Comparison of ENCODE assay signal across 27 mouse cellular contexts in genomic region chr13:103198210-103198940, GRCm38 (mm10).
A peak's percentile ranks its signal among the peaks of the same experiment; 100 is the strongest.
DNase-seq lines count a peak whose midpoint lies in the region; ATAC-seq lines count a peak whose summit lies in the region.
"Had no signal": no experiment of that assay in that cellular context is flagged by ENCODE, and none has a peak within 500 bp of the region (broad histone marks: within the 10 kb centered on the region; RNA-seq: fewer than 3 reads in every experiment).

No protein-coding gene starts in this region.

- H3K27ac ChIP-seq in hindbrain, embryonic 12.5 days = 0 out of 2 replicates have a peak overlapping the region, but pooled peaks have one; percentile 30
- no peak overlapping the region for H3K27ac ChIP-seq in hindbrain, embryonic 16.5 days (ENCODE audit: low read depth, low read length)
- no peak overlapping the region for H3K27ac ChIP-seq in neural tube, embryonic 12.5 days
- no peak overlapping the region for H3K27ac ChIP-seq in midbrain, embryonic 15.5 days
- H3K27ac ChIP-seq: embryonic facial prominence, embryonic 10.5 days; embryonic facial prominence, embryonic 15.5 days; forebrain, embryonic 13.5 days; hindbrain, embryonic 10.5 days; limb, embryonic 10.5 days; limb, embryonic 15.5 days; liver, embryonic 13.5 days had no signal

- no peaks in the 10 kb centered on the region for H3K36me3 ChIP-seq in hindbrain, embryonic 12.5 days
- no peaks in the 10 kb centered on the region for H3K36me3 ChIP-seq in hindbrain, embryonic 16.5 days (ENCODE audit: control insufficient read depth, insufficient read depth, low read length)
- H3K36me3 ChIP-seq in neural tube, embryonic 12.5 days = no peaks in the 10 kb centered on the region
- H3K36me3 ChIP-seq in midbrain, embryonic 15.5 days (replicated peaks) = no peaks in the 10 kb centered on the region
- H3K36me3 ChIP-seq: embryonic facial prominence, embryonic 10.5 days; embryonic facial prominence, embryonic 15.5 days; hindbrain, embryonic 10.5 days; limb, embryonic 10.5 days; limb, embryonic 15.5 days; liver, embryonic 13.5 days had no signal

- no peaks in the 10 kb centered on the region for H3K9me3 ChIP-seq in hindbrain, embryonic 12.5 days (replicated peaks)
- H3K9me3 ChIP-seq in hindbrain, embryonic 16.5 days (ENCODE audit: control insufficient read depth, low read length) = no peaks in the 10 kb centered on the region
- H3K9me3 ChIP-seq in neural tube, embryonic 12.5 days = no peaks in the 10 kb centered on the region
- no peaks in the 10 kb centered on the region for H3K9me3 ChIP-seq in midbrain, embryonic 15.5 days
- H3K9me3 ChIP-seq: embryonic facial prominence, embryonic 10.5 days; embryonic facial prominence, embryonic 15.5 days; forebrain, embryonic 13.5 days; hindbrain, embryonic 10.5 days; limb, embryonic 10.5 days; limb, embryonic 15.5 days; liver, embryonic 13.5 days had no signal

- no peaks in the 10 kb centered on the region for H3K27me3 ChIP-seq in hindbrain, embryonic 12.5 days
- H3K27me3 ChIP-seq in hindbrain, embryonic 16.5 days (replicated peaks; ENCODE audit: control insufficient read depth, insufficient read depth, low read length) = no peaks in the 10 kb centered on the region
- no peaks in the 10 kb centered on the region for H3K27me3 ChIP-seq in neural tube, embryonic 12.5 days (replicated peaks)
- no peaks in the 10 kb centered on the region for H3K27me3 ChIP-seq in midbrain, embryonic 15.5 days (replicated peaks)
- H3K27me3 ChIP-seq: embryonic facial prominence, embryonic 15.5 days; forebrain, embryonic 13.5 days; limb, embryonic 15.5 days; liver, embryonic 13.5 days had no signal

- peak; percentile 69 for ATAC-seq in hindbrain, embryonic 12.5 days (ENCODE audit: low FRiP score)
- ATAC-seq in hindbrain, embryonic 16.5 days = no peak
- ATAC-seq in neural tube, embryonic 12.5 days (ENCODE audit: low FRiP score, low read depth) = 0 out of 2 replicates have a peak, but pooled peaks have one; percentile 50
- peak; percentile 75 for ATAC-seq in midbrain, embryonic 15.5 days (replicated peaks)
- ATAC-seq in megakaryocyte-erythroid progenitor cell, adult 5-6 weeks (replicated peaks; ENCODE audit: low FRiP score, low TSS enrichment, poor library complexity, severe bottlenecking) = no peak
- ATAC-seq: forebrain, embryonic 13.5 days; lung, postnatal 0 days had no signal

- no peak for DNase-seq in neural tube, embryonic 10.5 days (ENCODE audit: extremely low spot score, low spot score)
- DNase-seq: adrenal gland, postnatal 25 days; B cell, adult 2 months; cerebellum, adult 2 months; cerebellum, postnatal 25 days; gastrocnemius, postnatal 25 days; heart, postnatal 14 days; kidney, adult 18-20 months; kidney, postnatal 36 days; liver, embryonic 13.5 days; lung, adult 18-20 months; lung, postnatal 4 days; retina, postnatal 1 day; right cerebral cortex, postnatal 14 days had no signal

- H3K4me3 ChIP-seq in hindbrain, embryonic 12.5 days = no peak overlapping the region
- no peak overlapping the region for H3K4me3 ChIP-seq in hindbrain, embryonic 16.5 days (ENCODE audit: low read length)
- H3K4me3 ChIP-seq in neural tube, embryonic 12.5 days = no peak overlapping the region
- no peak overlapping the region for H3K4me3 ChIP-seq in midbrain, embryonic 15.5 days
- H3K4me3 ChIP-seq: embryonic facial prominence, embryonic 10.5 days; embryonic facial prominence, embryonic 15.5 days; forebrain, embryonic 13.5 days; hindbrain, embryonic 10.5 days; limb, embryonic 10.5 days; limb, embryonic 15.5 days; liver, embryonic 13.5 days; megakaryocyte, embryonic 14.5 days had no signal

- H3K4me1 ChIP-seq in hindbrain, embryonic 12.5 days = peaks cover 14% of the 10 kb centered on the region
- no peaks in the 10 kb centered on the region for H3K4me1 ChIP-seq in hindbrain, embryonic 16.5 days (ENCODE audit: control insufficient read depth, insufficient read depth, low read depth, low read length)
- H3K4me1 ChIP-seq in neural tube, embryonic 12.5 days = no peaks in the 10 kb centered on the region
- peaks cover 8% of the 10 kb centered on the region; the same call in 1 of the 2 replicates for H3K4me1 ChIP-seq in midbrain, embryonic 15.5 days
- H3K4me1 ChIP-seq: embryonic facial prominence, embryonic 15.5 days; forebrain, embryonic 13.5 days; limb, embryonic 10.5 days; limb, embryonic 15.5 days; liver, embryonic 13.5 days; megakaryocyte, embryonic 14.5 days had no signal

- 69% methylated on average over 9 of the region's 9 CpGs for WGBS in hindbrain, embryonic 12.5 days
- 70% methylated on average over 9 of the region's 9 CpGs for WGBS in hindbrain, embryonic 16.5 days
- 79% methylated on average over 9 of the region's 9 CpGs for WGBS in neural tube, embryonic 12.5 days
- 63% methylated on average over 9 of the region's 9 CpGs for WGBS in midbrain, embryonic 15.5 days

- no peak overlapping the region for H3K4me2 ChIP-seq in hindbrain, embryonic 12.5 days (replicated peaks)
- H3K4me2 ChIP-seq in hindbrain, embryonic 16.5 days (ENCODE audit: low read length) = no peak overlapping the region
- no peak overlapping the region for H3K4me2 ChIP-seq in neural tube, embryonic 12.5 days (replicated peaks)
- H3K4me2 ChIP-seq in midbrain, embryonic 15.5 days = no peak overlapping the region
- H3K4me2 ChIP-seq: embryonic facial prominence, embryonic 15.5 days; forebrain, embryonic 13.5 days; limb, embryonic 15.5 days; liver, embryonic 13.5 days had no signal

- H3K9ac ChIP-seq in hindbrain, embryonic 12.5 days = no peak overlapping the region
- no peak overlapping the region for H3K9ac ChIP-seq in hindbrain, embryonic 16.5 days (ENCODE audit: low read depth, low read length)
- no peak overlapping the region for H3K9ac ChIP-seq in neural tube, embryonic 12.5 days
- no peak overlapping the region for H3K9ac ChIP-seq in midbrain, embryonic 15.5 days
- H3K9ac ChIP-seq: embryonic facial prominence, embryonic 15.5 days; forebrain, embryonic 13.5 days; limb, embryonic 15.5 days; liver, embryonic 13.5 days had no signal

Comparison
In these comparisons a context has a peak if more than half of its experiments do, and no peak if none do; other contexts are left out.
1. ATAC-seq: peak in hindbrain, embryonic 12.5 days (single experiment), neural tube, embryonic 12.5 days (single experiment) and midbrain, embryonic 15.5 days (single experiment); none in hindbrain, embryonic 16.5 days (single experiment) and megakaryocyte-erythroid progenitor cell, adult 5-6 weeks (single experiment).